Mouse (Mus musculus) heart, embryonic 11.5 days (tissue): ENCODE results near the gene Rp9. TPM values are rescaled to one million over a fixed set of nuclear protein-coding genes. Genes with fewer than 3 reads are reported as not detected.

Source experiments
- ATAC-seq: fragments of 200-750 bp; cut with Nextera tagmentation; replicated peaks from 2 replicates; pipeline ENCODE4 v1.8.0; 2017; ENCODE audit warnings: moderate library complexity; ENCODE audit not compliant: insufficient number of reproducible peaks, low FRiP score, low TSS enrichment
- H3K27ac ChIP-seq: fragments of 300-500 bp; sonication (generic); 2 replicates; pipeline ENCODE4 v1.5.1; 2014; ENCODE audit warnings: mild to moderate bottlenecking, low read depth, low read length
- H3K27me3 ChIP-seq: fragments of 300-500 bp; sonication (generic); 2 replicates; pipeline ENCODE4 v1.6.1; 2014; ENCODE audit warnings: mild to moderate bottlenecking, low read length, mixed read lengths; ENCODE audit not compliant: control insufficient read depth, insufficient read depth
- H3K36me3 ChIP-seq: fragments of 300-500 bp; sonication (generic); 2 replicates; pipeline ENCODE4 v1.6.1; 2014; ENCODE audit warnings: mild to moderate bottlenecking, low read length, moderate library complexity, mixed read lengths; ENCODE audit not compliant: control insufficient read depth, insufficient read depth
- H3K4me1 ChIP-seq: fragments of 300-500 bp; sonication (generic); 2 replicates; pipeline ENCODE4 v1.6.1; 2014; ENCODE audit warnings: low read length; ENCODE audit not compliant: control insufficient read depth, insufficient read depth
- H3K4me2 ChIP-seq: fragments of 300-500 bp; sonication (generic); 2 replicates; pipeline ENCODE4 v1.6.1; 2014; ENCODE audit warnings: mild to moderate bottlenecking, moderate library complexity
- H3K4me3 ChIP-seq: fragments of 300-500 bp; sonication (generic); 2 replicates; pipeline ENCODE4 v1.5.1; 2014; ENCODE audit warnings: low read depth, low read length
- H3K9ac ChIP-seq: fragments of 300-500 bp; sonication (generic); 2 replicates; pipeline ENCODE4 v1.6.1; 2014; ENCODE audit warnings: mild to moderate bottlenecking, low read depth, low read length, moderate library complexity
- H3K9me3 ChIP-seq: fragments of 300-500 bp; sonication (generic); replicated peaks from 2 replicates; pipeline ENCODE4 v1.6.1; 2016; ENCODE audit warnings: low read length; ENCODE audit not compliant: control insufficient read depth
- WGBS: fragments of 180-500 bp; shearing (Covaris S2); extraction: QIAGEN DNeasy Blood & Tissue Kit; methylation state at CpG from one replicate; pipeline ENCODE4 v1.1.7; 2014; ENCODE audit not compliant: insufficient replicate concordance; 5-methylcytosine and 5-hydroxymethylcytosine counted together
- polyA plus RNA-seq: library from polyadenylated mRNA; unstranded; fragments of >200 nt; fragmentation: Nextera tagmentation; extraction: Ambion mirVana; gene quantifications from 2 replicates; pipeline ENCODE4 v1.2.1, GENCODE M21; 2014

Gene Rp9
- polyA plus RNA-seq, 1 experiment from 2014 or later: 48.0 TPM

DNA sequence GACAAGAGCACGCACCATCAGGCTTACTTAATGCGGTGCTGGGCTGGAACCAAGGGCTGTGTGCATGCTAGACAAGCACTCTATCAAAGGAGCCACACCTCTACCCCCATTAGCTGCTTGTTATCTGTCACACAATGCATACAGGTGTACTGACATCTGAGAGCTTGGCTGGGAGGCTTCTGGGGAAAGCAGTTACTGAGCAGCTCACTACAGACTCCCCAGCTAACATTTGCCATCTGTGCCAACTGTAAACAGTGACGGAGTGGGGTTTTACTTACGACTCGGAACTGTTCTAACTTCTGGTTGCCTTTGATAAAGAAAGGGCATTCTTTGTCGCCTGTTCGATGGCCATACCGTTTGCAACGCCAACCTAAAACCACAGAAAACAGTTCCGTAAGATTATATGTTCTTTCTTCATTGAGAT, 16.0 kb downstream of the Rp9 start:
- peaks cover 38% of the 10 kb centered on the region for H3K36me3 ChIP-seq
- H3K27ac ChIP-seq: no peak overlapping the region
- H3K4me2 ChIP-seq: no peak overlapping the region
- ATAC-seq: no peak; the same call in 1 of the 2 replicates
- H3K27me3 ChIP-seq: no peaks in the 10 kb centered on the region
- WGBS: 82% methylated on average over 10 of the region's 10 CpGs
- no peak overlapping the region for H3K9ac ChIP-seq
- H3K4me3 ChIP-seq: no peak overlapping the region
- H3K9me3 ChIP-seq: no peaks in the 10 kb centered on the region
- H3K4me1 ChIP-seq: peaks cover 3% of the 10 kb centered on the region; the same call in 1 of the 2 replicates

DNA sequence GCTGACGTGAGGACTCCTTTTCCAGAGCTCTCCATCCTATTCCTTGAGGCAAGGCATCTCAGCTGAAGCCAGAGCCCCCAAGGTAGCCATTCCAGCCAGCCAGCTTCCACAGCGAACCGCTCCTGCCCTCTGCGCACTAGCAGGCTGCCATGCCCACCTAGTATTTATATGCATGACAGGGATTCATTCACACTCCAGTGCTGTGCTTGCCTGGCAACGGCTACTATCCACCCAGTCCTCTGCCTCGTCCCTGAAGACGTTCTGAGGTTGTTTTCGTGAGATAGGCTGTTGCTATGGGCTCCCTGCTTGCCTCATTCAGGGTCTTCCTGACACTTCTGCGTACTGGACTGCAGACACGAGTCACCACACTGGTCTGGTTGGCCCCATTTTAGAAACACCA, 16.8 kb downstream of the Rp9 start:
- no peak overlapping the region for H3K9ac ChIP-seq
- H3K4me1 ChIP-seq: peaks cover 3% of the 10 kb centered on the region; the same call in 1 of the 2 replicates
- WGBS: 76% methylated on average over 10 of the region's 10 CpGs
- H3K9me3 ChIP-seq: no peaks in the 10 kb centered on the region
- ATAC-seq: no peak
- H3K27me3 ChIP-seq: no peaks in the 10 kb centered on the region
- no peak overlapping the region for H3K4me2 ChIP-seq
- H3K36me3 ChIP-seq: peaks cover 45% of the 10 kb centered on the region
- no peak overlapping the region for H3K4me3 ChIP-seq
- H3K27ac ChIP-seq: no peak overlapping the region

DNA sequence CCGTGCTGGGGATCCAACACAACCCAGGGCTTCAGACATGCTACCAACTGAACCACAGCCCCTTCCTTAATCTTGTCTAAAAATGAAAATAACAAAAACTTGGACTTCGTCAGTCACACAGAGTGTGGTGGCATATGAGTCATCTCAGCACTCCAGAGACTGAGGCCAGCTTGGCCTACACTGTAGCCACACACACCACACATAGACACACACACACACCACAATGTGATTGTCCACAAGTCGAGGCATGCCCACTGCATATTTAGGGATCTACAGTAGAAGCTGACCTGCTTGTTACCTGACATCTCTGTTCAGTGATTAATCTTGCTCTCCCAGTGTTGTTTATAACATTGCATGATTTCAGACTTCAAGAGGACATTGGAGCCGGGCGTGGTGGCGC, 20.3 kb downstream of the Rp9 start:
- H3K4me2 ChIP-seq: no peak overlapping the region
- WGBS: 92% methylated on average over 6 of the region's 6 CpGs
- H3K9me3 ChIP-seq: no peaks in the 10 kb centered on the region
- H3K4me3 ChIP-seq: no peak overlapping the region
- H3K27ac ChIP-seq: no peak overlapping the region
- no peak overlapping the region for H3K9ac ChIP-seq
- H3K27me3 ChIP-seq: no peaks in the 10 kb centered on the region
- H3K36me3 ChIP-seq: peaks cover 29% of the 10 kb centered on the region
- no peak for ATAC-seq
- peaks cover 3% of the 10 kb centered on the region; the same call in 1 of the 2 replicates for H3K4me1 ChIP-seq

- no peak overlapping the region for H3K27ac ChIP-seq
- H3K9ac ChIP-seq: no peak overlapping the region
- H3K4me2 ChIP-seq: no peak overlapping the region
- H3K27me3 ChIP-seq: no peaks in the 10 kb centered on the region
- peaks cover 3% of the 10 kb centered on the region; the same call in 1 of the 2 replicates for H3K4me1 ChIP-seq
- H3K9me3 ChIP-seq: no peaks in the 10 kb centered on the region
- peaks cover 28% of the 10 kb centered on the region for H3K36me3 ChIP-seq
- WGBS: 89% methylated on average over 13 of the region's 13 CpGs
- no peak overlapping the region for H3K4me3 ChIP-seq
- no peak for ATAC-seq
These were observed 21.1 kb downstream of the Rp9 start for GRCm38 (mm10) chr9:22448420-22448819.

- peaks cover 21% of the 10 kb centered on the region for H3K36me3 ChIP-seq
- H3K4me1 ChIP-seq: no peaks in the 10 kb centered on the region
- no peaks in the 10 kb centered on the region for H3K27me3 ChIP-seq
- ATAC-seq: no peak
- H3K4me3 ChIP-seq: no peak overlapping the region
- 90% methylated on average over 5 of the region's 5 CpGs for WGBS
- no peak overlapping the region for H3K27ac ChIP-seq
- no peak overlapping the region for H3K4me2 ChIP-seq
- H3K9ac ChIP-seq: no peak overlapping the region
- no peaks in the 10 kb centered on the region for H3K9me3 ChIP-seq
These were observed 22.3 kb downstream of the Rp9 start for GRCm38 (mm10) chr9:22447213-22447612.

DNA sequence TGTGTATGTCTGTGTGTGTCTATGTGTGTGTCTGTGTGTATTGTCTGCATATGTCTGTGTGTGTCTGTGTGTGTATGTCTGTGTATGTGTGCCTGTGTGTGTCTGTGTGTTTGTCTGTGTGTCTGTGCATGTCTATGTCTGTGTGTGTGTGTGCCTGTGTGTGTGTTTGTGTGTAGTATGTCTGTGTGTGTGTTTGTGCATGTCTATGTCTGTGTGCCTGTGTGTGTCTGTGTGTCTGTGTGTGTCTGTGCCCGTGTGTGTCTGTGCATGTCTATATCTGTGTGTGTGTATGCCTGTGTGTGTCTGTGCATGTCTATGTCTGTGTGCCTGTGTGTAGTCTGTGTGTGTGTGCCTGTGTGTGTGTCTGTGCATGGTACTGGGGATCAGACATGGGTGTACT, 24.4 kb downstream of the Rp9 start:
- 94% methylated on average over 1 of the region's 1 CpGs for WGBS
- H3K36me3 ChIP-seq: peaks cover 13% of the 10 kb centered on the region
- H3K27me3 ChIP-seq: no peaks in the 10 kb centered on the region
- H3K4me3 ChIP-seq: no peak overlapping the region
- H3K4me1 ChIP-seq: no peaks in the 10 kb centered on the region
- ATAC-seq: no peak
- H3K9me3 ChIP-seq: no peaks in the 10 kb centered on the region
- H3K27ac ChIP-seq: no peak overlapping the region
- no peak overlapping the region for H3K9ac ChIP-seq
- no peak overlapping the region for H3K4me2 ChIP-seq

- Histone ChIP-seq H3K36me3 (peaks cover 6% of the 10 kb centered on the region; the same call in 1 of the 2 replicates), H3K4me2 (no peak overlapping the region), H3K9ac (no peak overlapping the region), H3K9me3 (no peaks in the 10 kb centered on the region), H3K27me3 (no peaks in the 10 kb centered on the region), H3K4me1 (no peaks in the 10 kb centered on the region), H3K27ac (no peak overlapping the region), H3K4me3 (no peak overlapping the region)
- WGBS: 89% methylated on average over 10 of the region's 10 CpGs
- ATAC-seq: no peak
These were observed 26.4 kb downstream of the Rp9 start for GRCm38 (mm10) chr9:22443157-22443556.

- ATAC-seq: no peak
- no peaks in the 10 kb centered on the region for H3K27me3 ChIP-seq
- H3K9ac ChIP-seq: no peak overlapping the region
- no peak overlapping the region for H3K4me3 ChIP-seq
- no peak overlapping the region for H3K27ac ChIP-seq
- no peak overlapping the region for H3K4me2 ChIP-seq
- H3K4me1 ChIP-seq: no peaks in the 10 kb centered on the region
- H3K36me3 ChIP-seq: no peaks in the 10 kb centered on the region
- WGBS: 40% methylated on average over 1 of the region's 1 CpGs
- H3K9me3 ChIP-seq: no peaks in the 10 kb centered on the region
These were observed 30.7 kb downstream of the Rp9 start for GRCm38 (mm10) chr9:22438826-22439225.

- Histone ChIP-seq H3K36me3 (no peaks in the 10 kb centered on the region), H3K27me3 (no peaks in the 10 kb centered on the region), H3K4me2 (no peak overlapping the region), H3K27ac (no peak overlapping the region), H3K4me3 (no peak overlapping the region), H3K9ac (no peak overlapping the region), H3K4me1 (0 out of 2 replicates have a peak, but pooled peaks cover 3% of the 10 kb centered on the region), H3K9me3 (0 out of 2 replicates have a peak, but pooled peaks cover 3% of the 10 kb centered on the region)
- WGBS: 84% methylated on average over 2 of the region's 2 CpGs
- ATAC-seq: no peak
These were observed 35.4 kb downstream of the Rp9 start for GRCm38 (mm10) chr9:22434101-22434500.
